Mouse (Mus musculus): Measurements from ENCODE around the gene Gm21958. TPM values are rescaled to one million over a fixed set of nuclear protein-coding genes. Genes with fewer than 3 reads are reported as not detected.

Gm21958 gene
- total and polyA plus RNA-seq, 3 experiments: 0.45 TPM; not detected in 2

- no peak for TF ChIP-seq GABPA (IDR thresholded peaks at IDR 0.05; ENCODE audit: low read depth, low read length)
- TF ChIP-seq ELF1 (IDR thresholded peaks at IDR 0.05; ENCODE audit: low read depth, low read length): no peak
Measured at GRCm38 (mm10) chr3:54668141-54668540, 46.0 kb downstream of the Gm21958 start (continued).

Other genes with a start within 250 kb of the Gm21958 start
- 31.6 and 34.8 TPM in 2 replicates for gene Supt20, start 21.5 kb downstream of the Gm21958 start, total RNA-seq (2012; rRNA removed)
- 10 to 100 TPM in 1 of 2 experiments, not detected in 1; 66.6 TPM for gene Supt20, start 21.5 kb downstream of the Gm21958 start, polyA plus RNA-seq (2012; ENCODE audit: insufficient read depth in 1 of 2, insufficient read length in 2 of 2, low read depth in 1 of 2, low replicate concordance in 2 of 2, missing spikeins in 1 of 2)
- 227 and 231 TPM in 2 replicates for gene Exosc8, start 21.0 kb upstream of the Gm21958 start, total RNA-seq (2012; rRNA removed)
- 100 to 1,000 TPM in 1 of 2 experiments, not detected in 1; 361 TPM for gene Exosc8, start 21.0 kb upstream of the Gm21958 start, polyA plus RNA-seq (2012; ENCODE audit: insufficient read depth in 1 of 2, insufficient read length in 2 of 2, low read depth in 1 of 2, low replicate concordance in 2 of 2, missing spikeins in 1 of 2)
- gene Alg5, start 21.2 kb upstream of the Gm21958 start, total RNA-seq (2012; rRNA removed): 42.8 and 44.0 TPM in 2 replicates
- 10 to 100 TPM in 1 of 2 experiments, not detected in 1; 34.8 TPM for gene Alg5, start 21.2 kb upstream of the Gm21958 start, polyA plus RNA-seq (2012; ENCODE audit: insufficient read depth in 1 of 2, insufficient read length in 2 of 2, low read depth in 1 of 2, low replicate concordance in 2 of 2, missing spikeins in 1 of 2)
- 0.07 TPM in 1 of 2 replicates, not detected in the other for gene Smad9, start 41.2 kb upstream of the Gm21958 start, total RNA-seq (2012; rRNA removed)
- gene Smad9, start 41.2 kb upstream of the Gm21958 start, polyA plus RNA-seq (2012; ENCODE audit: insufficient read depth in 1 of 2, insufficient read length in 2 of 2, low read depth in 1 of 2, low replicate concordance in 2 of 2, missing spikeins in 1 of 2): under 1 TPM in 1 of 2 experiments, not detected in 1; 0.01 TPM
- 43.0 and 51.5 TPM in 2 replicates for gene Rfxap, start 93.4 kb upstream of the Gm21958 start, total RNA-seq (2012; rRNA removed)
- 10 to 100 TPM in 1 of 2 experiments, not detected in 1; 76.0 TPM for gene Rfxap, start 93.4 kb upstream of the Gm21958 start, polyA plus RNA-seq (2012; ENCODE audit: insufficient read depth in 1 of 2, insufficient read length in 2 of 2, low read depth in 1 of 2, low replicate concordance in 2 of 2, missing spikeins in 1 of 2)
- gene Sertm1, start 201.5 kb upstream of the Gm21958 start, total RNA-seq (2012; rRNA removed): not detected in 2 replicates
- gene Sertm1, start 201.5 kb upstream of the Gm21958 start, polyA plus RNA-seq (2012; ENCODE audit: insufficient read depth in 1 of 2, insufficient read length in 2 of 2, low read depth in 1 of 2, low replicate concordance in 2 of 2, missing spikeins in 1 of 2): not detected

All from MEL (cell line).